Mouse (Mus musculus) lung, postnatal 10 days (tissue): ENCODE data around the gene Bphl.

Source experiments
- DNase-seq: peaks from one replicate; pipeline ENCODE4 v3.0.0; 2021

Gene Bphl

DNA sequence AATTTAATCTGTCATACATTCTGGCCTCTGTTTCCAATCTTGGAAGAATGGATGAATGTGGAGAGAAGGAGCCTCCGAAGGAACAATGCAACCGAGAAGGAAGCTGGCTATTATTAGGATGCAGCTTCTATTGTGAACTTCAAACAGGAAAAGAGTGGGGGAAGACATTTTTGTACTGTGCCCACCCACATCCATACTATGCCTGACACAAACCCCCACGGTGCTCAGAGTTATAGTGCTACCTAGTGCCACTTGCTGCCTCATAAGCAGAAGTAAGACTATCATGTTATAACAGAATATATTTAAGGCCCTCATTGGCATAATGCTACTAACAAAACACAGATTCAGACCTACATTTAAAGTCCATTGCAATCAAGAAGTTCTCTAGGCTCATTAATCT, 52.0 kb downstream of the Bphl start:
- no peak for DNase-seq

DNA sequence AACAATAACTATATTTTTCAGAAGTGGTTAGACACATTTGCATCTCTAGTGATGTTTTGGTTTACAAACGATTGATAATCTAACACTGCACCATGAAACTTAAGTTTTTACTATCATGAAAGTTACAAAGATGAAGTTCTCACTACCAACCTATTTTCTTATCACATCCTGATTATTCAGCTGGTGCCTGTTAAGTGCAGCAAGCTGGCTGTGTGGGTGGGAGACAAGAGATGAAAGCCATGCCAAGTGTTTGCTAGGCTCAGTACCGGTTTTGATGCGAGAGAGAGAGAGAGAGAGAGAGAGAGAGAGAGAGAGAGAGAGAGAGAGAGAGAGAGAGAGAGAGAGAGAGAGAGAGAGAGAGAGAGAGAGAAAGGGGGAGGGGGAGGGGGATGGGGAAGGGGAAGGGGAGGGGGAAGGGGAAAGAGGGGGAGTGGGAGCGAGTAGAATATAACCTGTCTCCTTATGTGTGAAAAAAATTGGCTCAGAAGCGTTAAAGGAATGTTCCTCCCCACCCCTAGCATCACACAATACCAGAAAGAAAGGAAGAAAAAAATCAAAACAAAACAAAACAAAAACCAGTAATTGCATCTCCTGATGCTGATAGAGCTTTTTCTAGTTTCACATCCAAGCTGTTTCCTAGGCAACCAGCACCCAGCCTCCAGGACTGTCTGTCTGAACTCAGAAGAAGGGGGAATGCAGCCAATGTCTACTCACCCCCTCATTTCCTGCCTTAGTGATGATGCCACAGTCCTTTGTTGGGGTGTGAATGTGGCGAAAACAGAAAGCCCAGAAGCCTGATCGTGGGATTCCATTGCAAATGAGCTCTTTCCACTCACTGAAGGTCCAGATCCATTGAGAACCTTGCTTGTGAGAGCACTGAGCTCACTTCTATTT, 58.4 kb downstream of the Bphl start:
- DNase-seq: peak; percentile 69

DNA sequence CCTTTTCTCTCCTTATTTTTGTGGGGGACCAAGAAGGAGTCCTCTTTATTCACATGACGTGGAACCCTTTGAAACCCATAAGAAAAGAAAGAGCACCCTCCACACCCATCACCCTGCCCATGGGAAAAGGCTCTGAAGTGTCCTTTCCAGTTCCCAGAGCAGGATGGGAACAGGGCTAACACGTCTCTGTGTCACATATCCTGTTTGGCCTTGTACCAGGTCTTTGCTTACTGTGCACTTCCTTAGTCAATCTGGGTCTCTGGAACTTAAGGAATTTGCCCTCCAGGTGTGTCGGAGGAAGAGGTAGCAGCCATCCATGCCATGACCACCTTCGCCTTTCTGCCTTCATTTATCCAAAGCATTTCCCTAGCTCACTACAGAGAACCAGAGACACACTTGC, 59.1 kb downstream of the Bphl start:
- DNase-seq: peak; percentile 59

DNA sequence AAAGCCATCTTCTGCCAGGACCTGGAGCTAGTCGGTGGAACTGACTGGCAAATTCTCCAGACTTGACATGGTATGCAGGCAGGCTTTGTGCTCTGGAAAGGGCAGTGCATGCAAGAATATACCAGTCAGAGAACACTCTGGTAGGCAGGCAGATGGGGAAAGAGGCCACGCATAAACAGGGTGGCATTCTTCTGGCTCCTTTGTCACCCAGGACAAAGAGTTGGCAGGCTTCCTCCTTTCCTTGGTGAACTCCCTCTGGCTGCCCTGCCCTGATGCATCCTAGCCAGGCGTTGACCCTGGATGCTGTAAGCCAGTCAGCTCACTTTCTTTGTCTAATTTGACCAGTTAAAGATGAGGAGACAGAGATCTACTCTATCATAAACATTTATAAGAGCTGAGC, 59.7 kb downstream of the Bphl start:
- peak; percentile 61 for DNase-seq

DNA sequence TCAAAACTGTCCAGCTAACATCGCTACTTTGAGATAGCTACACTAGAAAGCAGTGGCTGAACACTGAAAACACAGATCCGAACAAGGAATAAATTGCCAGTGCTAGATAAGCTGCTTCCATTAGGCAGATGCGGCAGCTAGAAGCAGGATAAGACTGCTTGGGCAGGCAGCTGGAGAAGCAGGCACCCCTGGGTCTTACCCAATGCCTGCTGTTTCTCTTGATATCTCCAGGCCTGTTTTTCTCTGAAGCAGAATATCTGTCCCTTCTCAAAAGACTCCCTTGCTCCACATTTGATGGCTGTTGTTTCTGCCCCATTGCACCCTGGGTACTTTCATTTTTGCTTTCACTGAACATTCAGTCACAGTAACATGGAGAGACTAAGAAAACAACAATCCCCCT, 63.3 kb downstream of the Bphl start:
- no peak for DNase-seq

DNA sequence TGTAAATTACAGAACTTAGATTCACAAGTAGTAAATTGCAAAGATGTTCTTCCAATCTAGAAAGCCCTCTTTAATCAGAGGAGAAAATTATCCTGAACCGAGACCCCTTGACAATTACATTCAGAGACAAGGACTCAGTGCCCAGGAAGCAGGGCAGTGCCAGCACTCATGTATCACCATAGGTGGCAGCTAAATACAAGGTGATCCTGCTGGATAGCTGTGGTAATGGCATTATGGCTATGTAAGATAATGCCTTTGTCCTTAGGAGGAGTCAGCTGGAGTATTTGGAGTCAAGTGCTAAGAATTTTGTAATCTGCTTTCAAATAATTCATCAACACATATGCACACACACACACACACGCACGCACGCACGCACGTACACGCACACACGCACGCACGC, 63.9 kb downstream of the Bphl start:
- no peak for DNase-seq

DNA sequence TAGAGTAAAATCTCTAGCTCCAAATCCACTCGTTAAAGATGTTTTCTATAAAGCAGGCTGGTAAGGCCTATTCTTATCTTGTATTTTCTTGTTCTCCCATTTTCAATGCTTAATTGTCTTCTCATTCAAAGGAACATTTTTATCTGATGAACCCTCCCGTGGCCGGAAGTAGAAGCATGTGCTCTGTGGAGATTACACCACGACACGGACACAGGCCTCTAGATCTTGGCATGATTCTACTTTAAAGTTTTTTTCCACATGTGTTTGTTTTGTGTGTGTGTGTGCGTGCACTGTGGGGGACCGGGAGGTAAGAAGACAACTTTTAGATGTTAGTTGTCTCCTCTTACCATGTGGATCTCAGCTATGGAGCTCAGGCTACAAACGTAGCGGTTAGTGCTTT, 64.5 kb downstream of the Bphl start:
- DNase-seq: peak; percentile 33

DNA sequence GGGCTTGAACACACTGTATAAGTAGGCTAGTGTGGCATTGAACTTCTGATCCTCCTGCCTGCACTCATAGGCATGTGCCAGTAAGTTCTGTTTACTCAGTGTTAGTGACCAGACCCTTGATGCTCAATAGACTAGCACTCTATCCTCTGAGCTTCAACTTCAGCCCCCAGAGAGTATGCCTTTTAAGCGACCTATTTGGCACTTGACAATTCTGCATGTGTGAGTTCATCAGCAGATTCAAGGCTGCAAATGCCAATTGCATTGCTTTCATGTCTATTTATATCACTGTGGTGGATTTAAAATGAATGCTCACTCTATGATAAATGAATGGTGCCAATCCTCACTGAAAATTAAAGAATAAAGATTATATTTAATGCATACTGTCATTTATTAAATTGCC, 68.0 kb downstream of the Bphl start:
- DNase-seq: no peak

DNA sequence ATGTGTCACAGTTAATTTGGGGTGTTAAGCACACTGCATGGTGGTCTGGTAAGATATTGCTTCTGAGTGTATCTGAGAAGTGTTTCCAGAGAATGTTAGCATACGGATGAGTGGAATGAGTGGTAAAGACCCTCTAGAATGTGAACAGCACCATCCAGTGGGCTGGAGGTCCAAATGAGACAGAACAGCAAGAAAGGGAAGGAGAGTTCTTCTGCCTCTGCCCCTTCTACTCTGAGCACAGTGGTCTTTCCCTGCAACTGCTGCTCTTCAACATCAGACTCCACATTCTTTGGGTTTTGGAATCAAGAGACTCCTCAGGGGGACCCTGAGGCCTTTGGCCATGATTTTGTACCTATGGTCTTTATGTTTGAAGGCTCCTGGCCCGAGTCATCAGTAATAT, 68.9 kb downstream of the Bphl start:
- DNase-seq: no peak

DNA sequence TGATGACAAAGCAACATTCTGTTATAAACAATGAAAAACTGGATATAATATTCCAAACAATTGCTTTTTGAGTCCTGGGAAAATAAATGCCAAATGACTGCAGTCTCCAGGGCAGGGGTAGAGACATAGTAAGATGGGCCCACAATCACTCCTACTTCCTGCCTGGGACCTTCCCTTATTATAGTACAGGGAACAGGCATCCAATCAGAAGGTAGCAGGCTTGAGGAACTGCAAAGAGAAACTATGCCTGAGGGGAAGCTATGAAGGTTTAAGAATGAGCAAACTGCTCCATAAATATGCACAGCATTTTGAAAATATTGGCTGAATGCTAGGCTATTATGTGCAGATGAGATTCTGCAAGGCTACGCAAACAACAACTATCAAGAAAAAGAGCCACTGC, 69.6 kb downstream of the Bphl start:
- no peak for DNase-seq

DNA sequence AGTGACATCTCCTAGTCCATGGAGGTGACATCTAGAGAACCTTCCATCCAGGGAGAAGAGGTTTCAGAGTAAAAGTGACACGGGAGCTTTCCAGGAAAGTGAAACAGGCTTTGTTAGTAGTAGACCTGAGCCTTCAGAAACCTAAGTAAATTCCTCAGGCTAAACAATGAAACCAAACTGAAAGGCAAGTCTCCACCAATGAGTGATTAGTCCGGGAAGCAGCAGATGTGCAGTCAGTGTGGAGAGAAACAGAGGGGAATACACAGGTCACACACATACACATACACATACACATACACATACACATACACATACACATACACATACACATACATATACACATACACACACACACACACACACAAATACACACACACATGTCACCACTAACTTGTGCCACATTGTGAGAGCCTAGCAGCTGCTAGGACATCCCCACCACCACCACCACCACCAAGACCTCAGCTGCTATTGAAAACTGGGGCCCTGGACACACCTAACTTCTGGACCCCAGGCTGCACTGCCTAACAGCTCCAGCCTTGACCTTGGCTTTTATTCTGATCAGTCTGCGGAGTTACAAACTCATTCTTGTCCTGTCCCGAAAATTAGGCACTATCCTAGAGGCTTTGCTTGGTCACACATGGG, 71.8 kb downstream of the Bphl start:
- DNase-seq: no peak

DNA sequence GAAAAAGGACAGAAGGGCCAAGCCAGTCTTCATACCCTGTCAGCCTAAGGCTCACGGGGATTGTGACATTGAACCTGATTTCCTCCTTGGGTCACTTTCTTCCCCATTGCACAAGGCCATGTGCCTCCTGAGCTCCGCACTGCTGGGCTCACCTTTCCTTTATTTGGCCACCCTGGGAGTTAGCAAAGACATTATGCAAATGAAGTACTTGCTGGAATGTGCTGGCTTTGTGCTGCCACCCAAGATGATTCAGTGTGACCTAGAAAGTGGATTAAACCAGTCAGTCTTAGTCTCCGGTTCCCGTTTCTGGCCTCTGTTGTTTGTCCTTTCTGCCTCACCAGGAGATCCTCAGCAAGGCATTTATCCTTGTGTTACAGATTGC, 72.3 kb downstream of the Bphl start:
- DNase-seq: no peak

DNA sequence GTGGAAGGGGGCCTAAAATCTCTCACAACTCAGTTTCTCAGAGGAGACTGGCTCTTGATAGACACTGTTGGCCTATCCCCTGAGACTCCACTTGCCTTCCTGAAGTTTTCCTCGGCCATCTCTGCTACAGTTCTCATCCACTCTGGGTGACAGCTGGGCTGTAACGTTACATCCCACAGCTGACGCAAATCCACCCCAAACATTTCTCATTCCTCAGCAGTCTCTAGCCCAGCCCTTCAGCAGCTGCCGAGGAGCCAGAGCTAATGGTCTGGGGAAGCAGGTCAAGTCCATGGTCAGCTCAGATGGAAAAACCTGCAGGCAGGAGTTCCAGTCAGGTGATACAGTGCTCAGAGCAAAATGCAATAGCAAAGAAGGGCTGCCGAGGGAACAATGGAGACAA, 73.6 kb downstream of the Bphl start:
- no peak for DNase-seq

DNA sequence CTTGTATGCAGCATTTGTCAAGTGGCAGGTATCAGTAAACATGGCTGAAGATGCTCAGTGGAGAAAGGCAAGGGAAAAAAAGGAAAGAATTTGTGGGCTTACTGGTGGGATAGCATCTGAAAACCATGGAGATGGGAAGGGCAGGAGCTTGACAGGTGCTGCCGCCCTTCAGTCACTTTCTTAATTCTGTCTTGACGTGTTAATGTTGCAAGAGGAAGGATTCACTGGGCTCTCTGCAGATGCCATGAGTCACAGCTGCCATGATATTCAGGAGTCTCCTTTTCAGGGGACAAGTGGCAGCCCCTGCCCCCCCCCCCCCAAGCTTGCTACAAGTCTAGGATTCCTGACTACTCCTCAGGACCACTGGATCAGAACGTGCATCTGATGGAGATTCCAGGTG, 74.5 kb downstream of the Bphl start:
- DNase-seq: no peak

DNA sequence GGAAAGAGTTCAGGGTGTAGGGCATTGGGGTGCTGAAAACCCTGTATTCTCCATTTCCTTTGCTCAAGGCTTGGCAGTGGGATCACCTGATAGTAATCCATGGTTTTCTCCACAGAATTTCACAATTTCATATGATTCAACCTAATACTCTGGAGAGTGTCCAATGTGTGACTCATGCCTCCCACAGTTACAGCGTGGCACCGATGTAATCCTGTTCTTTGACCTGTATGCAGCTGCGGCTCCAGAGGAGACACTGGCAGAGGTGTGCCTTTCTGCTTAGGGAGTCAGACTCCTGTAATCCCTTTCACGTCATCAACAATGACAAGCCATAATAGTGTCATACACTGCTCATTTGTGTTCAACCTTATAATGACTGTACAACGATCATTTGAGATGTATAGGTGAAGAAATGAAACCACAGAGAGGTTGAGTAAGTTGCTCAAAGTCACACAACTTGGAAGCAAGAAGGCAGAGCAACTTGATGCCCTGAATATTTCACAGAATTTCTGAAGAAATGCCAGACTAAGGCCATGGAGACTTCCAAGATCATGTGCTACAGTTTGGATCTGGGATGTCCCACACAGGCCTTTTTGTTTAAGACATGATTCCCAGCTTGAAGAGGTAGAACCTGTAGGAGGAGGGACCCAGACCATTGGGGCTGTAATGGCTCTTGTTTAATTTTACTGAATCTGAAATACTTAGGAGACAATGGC, 75.1 kb downstream of the Bphl start:
- peak; percentile 41 for DNase-seq

DNA sequence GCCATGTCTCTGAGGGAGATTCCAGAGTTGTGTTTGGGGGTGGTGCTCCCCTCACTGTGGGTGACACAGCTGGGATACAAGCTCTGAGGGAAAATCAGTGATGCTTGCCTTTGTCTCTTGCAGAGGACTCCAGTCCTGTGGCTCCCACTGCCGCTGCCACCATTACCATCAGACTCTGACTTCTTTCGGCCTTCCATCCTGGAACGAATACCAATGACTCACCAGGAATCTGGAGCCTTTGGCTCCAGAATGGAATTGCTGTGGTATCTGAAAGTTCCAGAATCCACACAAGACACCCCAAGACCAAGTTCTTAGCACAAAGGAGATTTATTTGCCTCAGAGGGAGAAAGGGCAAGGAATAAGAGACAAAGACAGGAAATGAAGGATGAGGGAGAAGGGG, 75.7 kb downstream of the Bphl start:
- DNase-seq: no peak

DNA sequence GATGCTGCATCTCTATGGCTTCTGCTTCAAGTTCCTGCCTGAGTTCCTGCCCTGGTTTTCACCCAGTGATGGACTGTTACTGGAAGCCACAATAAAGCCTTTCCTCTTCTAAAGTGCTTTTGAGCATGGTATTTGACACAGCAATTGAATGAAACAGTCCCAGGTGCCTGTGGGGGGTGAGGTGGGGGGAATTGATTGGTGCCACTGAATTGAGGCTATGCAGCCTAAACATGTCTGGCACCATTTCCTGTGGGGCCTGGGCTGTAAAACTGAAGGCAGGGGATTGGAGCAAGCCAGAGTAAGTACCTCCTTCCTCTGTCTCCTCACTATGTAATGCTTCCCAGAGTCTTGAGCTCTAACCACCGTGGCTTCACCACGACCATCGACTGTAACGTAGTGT, 77.3 kb downstream of the Bphl start:
- no peak for DNase-seq

DNA sequence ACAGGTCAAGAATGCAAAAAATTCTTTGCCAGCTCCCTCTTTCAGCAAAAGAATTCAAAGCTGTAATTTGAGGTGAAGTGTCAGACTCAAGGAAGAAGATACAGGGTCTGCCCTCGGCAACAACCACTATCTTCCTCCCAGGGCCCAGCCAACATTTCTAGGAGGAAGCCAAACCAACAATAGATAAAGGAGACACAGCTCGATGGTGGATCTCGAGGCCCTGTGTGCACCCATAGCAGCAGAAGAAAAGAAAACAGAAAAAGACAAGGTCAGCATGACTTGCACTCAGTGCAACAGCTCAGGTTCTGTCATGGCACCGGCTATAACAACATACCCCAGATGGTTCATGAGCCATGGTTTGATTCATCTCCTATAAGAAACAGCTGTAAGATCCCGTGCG, 79.1 kb downstream of the Bphl start:
- DNase-seq: no peak

DNA sequence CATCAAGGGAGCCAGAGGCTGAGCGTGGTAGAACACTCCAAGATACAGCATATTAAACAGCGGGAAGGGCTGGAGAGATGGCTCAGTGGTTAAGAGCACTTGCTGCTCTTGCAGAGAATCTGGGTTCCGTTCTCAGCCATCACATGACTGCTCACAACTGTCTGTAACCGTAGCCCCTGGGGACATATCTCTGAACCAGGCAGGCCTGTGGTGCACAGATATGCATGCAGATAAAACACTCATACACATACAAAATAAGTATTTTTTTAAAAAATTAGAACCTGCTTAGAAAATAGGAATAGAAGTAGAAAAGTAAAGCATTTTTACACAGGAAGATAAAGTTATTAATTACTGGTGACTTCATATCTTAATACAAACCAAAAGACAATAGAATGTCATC, 81.4 kb downstream of the Bphl start:
- DNase-seq: no peak

DNA sequence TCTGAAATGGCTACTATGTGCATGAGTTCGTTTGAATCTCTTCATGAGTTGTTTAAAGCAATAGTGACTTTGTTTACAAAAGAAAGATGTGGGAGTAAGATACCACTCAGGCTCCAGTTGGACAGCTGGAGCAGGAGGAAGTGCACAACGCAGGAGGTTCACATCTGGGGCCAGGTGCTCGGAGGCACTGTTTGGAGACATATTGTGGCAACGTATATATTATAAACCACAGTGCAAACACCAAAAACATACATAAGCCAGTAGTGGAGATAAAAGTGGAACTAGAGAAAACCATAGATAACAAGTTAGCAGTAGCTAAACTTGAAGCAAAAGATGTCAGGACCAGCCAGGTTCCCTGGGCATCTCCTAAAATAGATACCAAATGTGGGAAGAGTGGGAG, 82.0 kb downstream of the Bphl start:
- DNase-seq: no peak

DNA sequence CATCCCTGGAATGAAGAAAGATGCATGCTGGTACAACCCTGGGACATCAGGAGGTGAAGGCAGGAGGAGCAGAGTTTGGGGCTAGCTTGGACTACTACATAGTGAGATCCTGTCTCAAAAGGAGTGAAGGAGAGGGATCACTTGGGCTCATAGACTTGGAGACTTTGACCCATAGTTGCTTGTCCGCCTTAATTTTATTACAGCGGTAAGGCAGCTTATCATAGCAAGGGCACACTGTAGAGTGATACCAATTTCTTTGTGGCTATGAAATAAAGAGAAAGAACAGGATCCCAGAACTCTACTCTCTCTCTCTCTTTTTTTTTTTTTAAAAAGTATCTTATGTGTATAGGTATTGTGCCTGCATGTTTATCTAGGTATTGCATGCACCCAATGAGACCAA, 83.1 kb downstream of the Bphl start:
- DNase-seq: no peak
